Mouse (Mus musculus): ENCODE data around the gene Trp53i13.

DNA sequence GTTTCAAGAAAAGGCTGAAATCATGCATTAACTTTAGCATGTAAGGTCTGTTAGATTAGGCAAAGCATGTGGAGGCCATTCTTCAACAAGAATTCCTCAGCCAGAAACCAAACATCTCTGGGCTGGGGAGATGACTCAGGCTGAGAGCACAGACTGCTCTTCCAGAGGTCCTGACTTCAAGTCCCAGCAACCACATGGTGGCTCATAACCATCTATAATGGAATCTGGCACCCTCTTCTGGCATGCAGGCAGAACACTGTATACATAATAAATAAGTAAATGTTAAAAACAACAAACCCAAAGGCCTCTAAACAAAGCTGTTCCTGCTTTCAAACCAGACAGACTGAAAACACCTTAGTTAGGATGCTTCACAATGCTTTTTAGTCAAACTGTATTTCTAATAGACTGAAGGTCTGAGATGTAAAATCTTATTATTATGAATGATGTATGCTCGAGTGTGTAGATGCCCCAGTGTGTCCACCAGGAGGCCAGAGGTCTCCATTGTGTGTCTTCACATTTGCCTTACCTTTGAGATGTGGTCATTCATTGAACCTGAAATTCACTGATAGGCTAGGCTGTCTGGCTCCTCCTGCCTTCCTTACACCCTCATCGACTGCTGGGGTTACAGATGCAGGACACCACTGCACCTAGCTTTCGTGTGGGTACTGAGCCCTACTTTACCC is 10.2 kb upstream of the Trp53i13 start:
- no peak for TF ChIP-seq POLR2A (IDR thresholded peaks at IDR 0.05; ENCODE audit: insufficient read depth, low read depth, low read length)
- TF ChIP-seq CTCF (IDR thresholded peaks at IDR 0.05), result peak; percentile 21; the same call in 1 of the 2 replicates
- no peak for TF ChIP-seq EP300 (IDR thresholded peaks at IDR 0.05; ENCODE audit: insufficient read depth, low read depth, low read length)

Measured in heart, adult 2 months (tissue).